23 mouse cellular contexts compared by ENCODE assay signal in the genomic region with DNA sequence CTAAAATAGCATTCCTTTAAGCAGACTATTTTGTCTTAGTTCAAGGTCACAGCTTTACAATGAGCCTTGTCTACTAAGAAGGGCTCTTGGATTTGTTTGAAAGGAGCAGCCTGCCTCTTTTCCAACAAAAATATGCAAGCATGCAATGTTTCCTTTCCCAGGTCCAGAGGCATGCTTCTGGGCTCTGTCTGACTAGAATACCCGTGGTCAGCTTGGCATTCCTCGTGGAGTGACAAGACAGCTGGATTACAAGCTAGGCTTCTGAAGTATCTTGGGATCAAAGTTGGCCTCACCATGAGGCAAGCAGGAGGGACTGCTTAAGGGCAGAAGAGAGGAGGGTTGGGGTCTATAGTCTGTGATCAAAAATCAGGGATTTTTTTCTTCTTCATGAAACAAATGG. TPM values are rescaled to one million over a fixed set of nuclear protein-coding genes. Genes with fewer than 3 reads are reported as not detected.
DNase-seq lines count a peak whose midpoint lies in the region; TF ChIP-seq lines count a peak whose summit lies in the region.
"Had no signal": no experiment of that assay in that cellular context is flagged by ENCODE, and none has a peak within 500 bp of the region (broad histone marks: within the 10 kb centered on the region; RNA-seq: fewer than 3 reads in every experiment).

No protein-coding gene starts in this region.

- no peaks in the 10 kb centered on the region for H3K79me2 ChIP-seq in C2C12 (ENCODE audit: control insufficient read depth, insufficient read depth)

- intact Hi-C loops in gastrocnemius, postnatal 36 days (cut with DNase I): no loop called here

- H3K4me3 ChIP-seq in C2C12 (ENCODE audit: insufficient read depth, poor library complexity, severe bottlenecking): no peak overlapping the region
- H3K4me3 ChIP-seq: embryonic facial prominence, embryonic 15.5 days; erythroblast, embryonic 14.5 days; forebrain, embryonic 15.5 days; hindbrain, embryonic 13.5 days; intestine, embryonic 15.5 days had no signal

- H3ac ChIP-seq in C2C12 (ENCODE audit: control insufficient read depth, insufficient read length, low read depth): no peak overlapping the region

- no peaks in the 10 kb centered on the region for H3K79me3 ChIP-seq in C2C12 (ENCODE audit: low read depth)

- no peak for TF ChIP-seq CTCF in C2C12 (IDR thresholded peaks at IDR 0.05; ENCODE audit: control insufficient read depth, insufficient read depth, insufficient read length)

- no peaks in the 10 kb centered on the region for H3K27me3 ChIP-seq in C2C12 (ENCODE audit: control insufficient read depth, insufficient read depth, insufficient read length)
- H3K27me3 ChIP-seq: embryonic facial prominence, embryonic 15.5 days; forebrain, embryonic 15.5 days; hindbrain, embryonic 13.5 days; intestine, embryonic 15.5 days had no signal

- DNase-seq in gastrocnemius, adult 18-20 months (ENCODE audit: low spot score): peak; percentile 25
- DNase-seq in gastrocnemius, postnatal 36 days: no peak
- DNase-seq in fibroblast of lung, adult 2 months (ENCODE audit: low read depth): peak; percentile 44
- DNase-seq in thymus, postnatal 0 days (ENCODE audit: low spot score): no peak
- DNase-seq in thymus, adult 18-20 months: no peak
- no peak for DNase-seq in cerebellum, postnatal 4 days (ENCODE audit: low spot score in 2 of 2)
- DNase-seq: adrenal gland, postnatal 14 days; cerebellum, adult 11-12 months; cerebellum, adult 9-10 months; cerebellum, postnatal 25 days; gastrocnemius, postnatal 14 days; heart, adult 11 months; heart, postnatal 10 days had no signal

- H3K36me3 ChIP-seq in C2C12 (ENCODE audit: control insufficient read depth, insufficient read depth): no peaks in the 10 kb centered on the region
- H3K36me3 ChIP-seq: embryonic facial prominence, embryonic 15.5 days; forebrain, embryonic 15.5 days; hindbrain, embryonic 13.5 days; intestine, embryonic 15.5 days had no signal

TF ChIP-seq in C2C12, 6 proteins besides CTCF, POLR2A, EP300 and RAD21:
- TF ChIP-seq MYOD1 (IDR thresholded peaks at IDR 0.05; ENCODE audit: control insufficient read depth, insufficient read length, low read depth): peak; percentile 40
- no peak for TF ChIP-seq FOSL1 (IDR thresholded peaks at IDR 0.05; ENCODE audit: insufficient read depth, low read length, poor library complexity, severe bottlenecking)

RNA-seq across cellular contexts. Expression of gene Mettl11b, which starts 16.4 kb away (rescaled TPM):
- 10 to 100 TPM; 21.9 to 42.0 TPM for total RNA-seq in gastrocnemius, adult 18-20 months (2021)
- 10 to 100 TPM; 20.0 to 24.6 TPM for total RNA-seq in gastrocnemius, postnatal 36 days (2021)
- not detected for polyA plus RNA-seq in C2C12 (2012; fragmentation: generic; extraction: Trizol)
- not detected in 2 replicates for polyA plus RNA-seq in thymus, postnatal 0 days (2015; fragmentation: Nextera tagmentation; extraction: Ambion mirVana)
- total RNA-seq: adrenal gland, adult 18-20 months; adrenal gland, postnatal 14 days; ES-E14; hematopoietic stem cell, adult 5-6 weeks; hindbrain, postnatal 0 days had no signal
- polyA plus RNA-seq: erythroblast, embryonic 14.5 days; hindbrain, postnatal 0 days; intestine, embryonic 15.5 days had no signal

Comparison
In these comparisons a context has a peak if more than half of its experiments do, and no peak if none do; other contexts are left out.
1. DNase-seq: peak in gastrocnemius, adult 18-20 months (single experiment) and fibroblast of lung, adult 2 months (single experiment); none in gastrocnemius, postnatal 36 days (0 of 2), thymus, postnatal 0 days (single experiment), thymus, adult 18-20 months (0 of 2) and cerebellum, postnatal 4 days (0 of 2).